8 mouse cellular contexts compared by ENCODE assay signal in genomic region chr1:63112151-63112864, GRCm38 (mm10). TPM values are rescaled to one million over a fixed set of nuclear protein-coding genes. Genes with fewer than 3 reads are reported as not detected.
DNase-seq lines count a peak whose midpoint lies in the region; ATAC-seq lines count a peak whose summit lies in the region.

No protein-coding gene starts in this region.

- no peaks in the 10 kb centered on the region for H3K36me3 ChIP-seq in neural tube, embryonic 11.5 days (ENCODE audit: control insufficient read depth, insufficient read depth, low read length)
- H3K36me3 ChIP-seq in limb, embryonic 12.5 days = no peaks in the 10 kb centered on the region
- no peaks in the 10 kb centered on the region for H3K36me3 ChIP-seq in stomach, embryonic 15.5 days

- no peak overlapping the region for H3K27ac ChIP-seq in neural tube, embryonic 11.5 days (ENCODE audit: low read depth, low read length)
- peak overlapping the region; percentile 100 for H3K27ac ChIP-seq in limb, embryonic 12.5 days
- peak overlapping the region; percentile 99 for H3K27ac ChIP-seq in stomach, embryonic 15.5 days

- H3K27me3 ChIP-seq in neural tube, embryonic 11.5 days (ENCODE audit: control insufficient read depth, insufficient read depth, low read length) = no peaks in the 10 kb centered on the region
- no peaks in the 10 kb centered on the region for H3K27me3 ChIP-seq in limb, embryonic 12.5 days
- H3K27me3 ChIP-seq in stomach, embryonic 15.5 days (replicated peaks) = no peaks in the 10 kb centered on the region

- no peak for ATAC-seq in neural tube, embryonic 11.5 days (ENCODE audit: insufficient read depth, low FRiP score, low TSS enrichment)
- no peak for ATAC-seq in limb, embryonic 12.5 days (ENCODE audit: insufficient number of reproducible peaks, insufficient read depth, low FRiP score, low TSS enrichment, low read depth)
- no peak for ATAC-seq in stomach, embryonic 15.5 days (ENCODE audit: insufficient read depth, low FRiP score, low read depth)

- peak overlapping the region; percentile 98 for H3K4me3 ChIP-seq in neural tube, embryonic 11.5 days (ENCODE audit: low read depth, low read length)
- peak overlapping the region; percentile 95 for H3K4me3 ChIP-seq in limb, embryonic 12.5 days (replicated peaks)
- peak overlapping the region; percentile 86 for H3K4me3 ChIP-seq in stomach, embryonic 15.5 days (replicated peaks)

- H3K4me2 ChIP-seq in neural tube, embryonic 11.5 days (ENCODE audit: low read depth) = peak overlapping the region; percentile 91
- peak overlapping the region; percentile 84 for H3K4me2 ChIP-seq in limb, embryonic 12.5 days
- H3K4me2 ChIP-seq in stomach, embryonic 15.5 days = peak overlapping the region; percentile 70

- H3K9ac ChIP-seq in neural tube, embryonic 11.5 days (ENCODE audit: low read length) = peak overlapping the region; percentile 100
- peak overlapping the region; percentile 100 for H3K9ac ChIP-seq in limb, embryonic 12.5 days (replicated peaks)
- peak overlapping the region; percentile 88 for H3K9ac ChIP-seq in stomach, embryonic 15.5 days

- peak; percentile 22 to 24 for DNase-seq in cerebellum, postnatal 10 days
- no peak for DNase-seq in cerebellum, postnatal 36 days
- no peak for DNase-seq in neural tube, embryonic 11.5 days (ENCODE audit: low spot score)
- DNase-seq in neural tube, embryonic 10.5 days (ENCODE audit: extremely low spot score, low spot score) = no peak
- no peak for DNase-seq in adipocyte (ENCODE audit: low spot score)
- DNase-seq in layer of hippocampus, adult 11-12 months (ENCODE audit: low spot score) = no peak

- H3K4me1 ChIP-seq in neural tube, embryonic 11.5 days (ENCODE audit: control insufficient read depth, insufficient read depth, low read length) = peaks cover 18% of the 10 kb centered on the region; the same call in 1 of the 2 replicates
- H3K4me1 ChIP-seq in limb, embryonic 12.5 days (replicated peaks) = peaks cover 35% of the 10 kb centered on the region
- H3K4me1 ChIP-seq in stomach, embryonic 15.5 days = peaks cover 7% of the 10 kb centered on the region; the same call in 1 of the 2 replicates

- WGBS in neural tube, embryonic 11.5 days = 51% methylated on average over 8 of the region's 8 CpGs
- WGBS in limb, embryonic 12.5 days = 50% methylated on average over 8 of the region's 8 CpGs
- 37% methylated on average over 8 of the region's 8 CpGs for WGBS in stomach, embryonic 15.5 days

- H3K9me3 ChIP-seq in neural tube, embryonic 11.5 days (ENCODE audit: control insufficient read depth, low read length) = no peaks in the 10 kb centered on the region
- H3K9me3 ChIP-seq in limb, embryonic 12.5 days = no peaks in the 10 kb centered on the region
- no peaks in the 10 kb centered on the region for H3K9me3 ChIP-seq in stomach, embryonic 15.5 days

RNA-seq across cellular contexts. Expression of gene Ino80d, which starts 2.2 kb away (rescaled TPM):
- polyA plus RNA-seq in neural tube, embryonic 11.5 days (2014; fragmentation: Nextera tagmentation; extraction: Ambion mirVana) = 6.8 and 7.8 TPM in 2 replicates
- 9.9 and 10.8 TPM in 2 replicates for polyA plus RNA-seq in limb, embryonic 12.5 days (2016; fragmentation: Nextera tagmentation; extraction: Ambion mirVana)
- 12.9 and 13.3 TPM in 2 replicates for polyA plus RNA-seq in stomach, embryonic 15.5 days (2015; fragmentation: Nextera tagmentation; extraction: Ambion mirVana)

Comparison
In these comparisons a context has a peak if more than half of its experiments do, and no peak if none do; other contexts are left out.
1. DNase-seq: peak in cerebellum, postnatal 10 days (2 of 2); none in cerebellum, postnatal 36 days (0 of 2), neural tube, embryonic 11.5 days (single experiment), neural tube, embryonic 10.5 days (single experiment), adipocyte (single experiment) and layer of hippocampus, adult 11-12 months (single experiment).
2. Peak in every context shown above with its lines, with median percentiles within 50 percentile points of each other: H3K4me2 ChIP-seq, H3K4me3 ChIP-seq and H3K9ac ChIP-seq.